Mouse (Mus musculus) heart, adult 2 months (tissue): ENCODE data around the gene Gm13889.

Source experiments
- CTCF ChIP-seq: fragments of 200-600 bp; IDR thresholded peaks from 2 replicates; pipeline ENCODE4 v1.8.1; 2022; ENCODE audit warnings: antibody characterized with exemption, mild to moderate bottlenecking, moderate library complexity
- POLR2A ChIP-seq: fragments of 200-500 bp; IDR thresholded peaks from 2 replicates; pipeline ENCODE4 v1.6.1; 2011; ENCODE audit warnings: mild to moderate bottlenecking, low read depth, low read length, control low read depth; ENCODE audit not compliant: insufficient read depth

GRCm38 (mm10) chr2:93992810-93993209, 35.8 kb upstream of the Gm13889 start:
- TF ChIP-seq CTCF (no peak), POLR2A (no peak)
